Mouse (Mus musculus): Measurements from ENCODE around the gene Foxn2.

- peak; percentile 71 for TF ChIP-seq CTCF (IDR thresholded peaks at IDR 0.05)
- no peak for TF ChIP-seq EP300 (IDR thresholded peaks at IDR 0.05)
These were observed 87.3 kb downstream of the Foxn2 start for GRCm38 (mm10) chr17:88527781-88528180.
